Mouse (Mus musculus): Measurements from ENCODE around the gene Rpl21.

Gene Rpl21

GRCm38 (mm10) chr5:146832769-146833448, at the start of gene Rpl21:
Gene Rpl21, plus strand, starts transcription at chr5:146832890.
- DNase-seq (ENCODE audit: low spot score in 2 of 2): peak; percentile 94 to 95

GRCm38 (mm10) chr5:146783300-146783699, 49.4 kb upstream of the Rpl21 start:
- no peak for DNase-seq (ENCODE audit: low spot score in 2 of 2)

GRCm38 (mm10) chr5:146783891-146784290, 48.8 kb upstream of the Rpl21 start:
- DNase-seq (ENCODE audit: low spot score in 2 of 2): no peak

GRCm38 (mm10) chr5:146786123-146786522, 46.6 kb upstream of the Rpl21 start:
- DNase-seq (ENCODE audit: low spot score in 2 of 2): no peak

- no peak for DNase-seq (ENCODE audit: low spot score in 2 of 2)
Observed at GRCm38 (mm10) chr5:146789413-146789812, 43.3 kb upstream of the Rpl21 start.

- DNase-seq (ENCODE audit: low spot score in 2 of 2): no peak
Observed at GRCm38 (mm10) chr5:146790944-146791343, 41.7 kb upstream of the Rpl21 start.

GRCm38 (mm10) chr5:146792140-146792791, 40.4 kb upstream of the Rpl21 start:
- peak in 1 of 2 experiments; percentile 4 for DNase-seq (ENCODE audit: low spot score in 2 of 2)

- DNase-seq (ENCODE audit: low spot score in 2 of 2): no peak
Observed at GRCm38 (mm10) chr5:146793630-146794083, 39.0 kb upstream of the Rpl21 start.

GRCm38 (mm10) chr5:146794084-146794852, 38.4 kb upstream of the Rpl21 start:
- DNase-seq (ENCODE audit: low spot score in 2 of 2): peak; percentile 33 to 59

- peak; percentile 98 to 99 for DNase-seq (ENCODE audit: low spot score in 2 of 2)
Observed at GRCm38 (mm10) chr5:146794853-146795252, 37.8 kb upstream of the Rpl21 start, which contains the start of gene Usp12. Gene Usp12, minus strand, starts transcription at chr5:146795006.

- no peak for DNase-seq (ENCODE audit: low spot score in 2 of 2)
Observed at GRCm38 (mm10) chr5:146795728-146796127, 37.0 kb upstream of the Rpl21 start.

- no peak for DNase-seq (ENCODE audit: low spot score in 2 of 2)
Observed at GRCm38 (mm10) chr5:146798031-146798430, 34.7 kb upstream of the Rpl21 start.

- no peak for DNase-seq (ENCODE audit: low spot score in 2 of 2)
Observed at GRCm38 (mm10) chr5:146806004-146806430, 26.7 kb upstream of the Rpl21 start.

GRCm38 (mm10) chr5:146809951-146810350, 22.7 kb upstream of the Rpl21 start:
- no peak for DNase-seq (ENCODE audit: low spot score in 2 of 2)

- DNase-seq (ENCODE audit: low spot score in 2 of 2): no peak
Observed at GRCm38 (mm10) chr5:146812866-146813265, 19.8 kb upstream of the Rpl21 start.

- DNase-seq (ENCODE audit: low spot score in 2 of 2): no peak
Observed at GRCm38 (mm10) chr5:146813421-146813820, 19.3 kb upstream of the Rpl21 start.

- DNase-seq (ENCODE audit: low spot score in 2 of 2): no peak
Observed at GRCm38 (mm10) chr5:146815394-146815793, 17.3 kb upstream of the Rpl21 start.

GRCm38 (mm10) chr5:146817583-146817982, 15.1 kb upstream of the Rpl21 start:
- DNase-seq (ENCODE audit: low spot score in 2 of 2): no peak

GRCm38 (mm10) chr5:146818906-146819623, 13.6 kb upstream of the Rpl21 start:
- DNase-seq (ENCODE audit: low spot score in 2 of 2): no peak

GRCm38 (mm10) chr5:146823005-146823404, 9.7 kb upstream of the Rpl21 start:
- DNase-seq (ENCODE audit: low spot score in 2 of 2): no peak

GRCm38 (mm10) chr5:146829528-146829927, 3.2 kb upstream of the Rpl21 start:
- DNase-seq (ENCODE audit: low spot score in 2 of 2): no peak

- no peak for DNase-seq (ENCODE audit: low spot score in 2 of 2)
Observed at GRCm38 (mm10) chr5:146832435-146832768, 288 bp upstream of the Rpl21 start.

Data from urinary bladder, postnatal 36 days (tissue).